Mouse (Mus musculus): ENCODE data around the gene Svopl.

- TF ChIP-seq CTCF (IDR thresholded peaks at IDR 0.05; ENCODE audit: low read depth) (no peak), EP300 (IDR thresholded peaks at IDR 0.05; ENCODE audit: low read depth) (no peak)
These were observed 18.8 kb upstream of the Svopl start for GRCm38 (mm10) chr6:38065501-38066122.

Measured in heart, postnatal 0 days (tissue).